In the genomic region with DNA sequence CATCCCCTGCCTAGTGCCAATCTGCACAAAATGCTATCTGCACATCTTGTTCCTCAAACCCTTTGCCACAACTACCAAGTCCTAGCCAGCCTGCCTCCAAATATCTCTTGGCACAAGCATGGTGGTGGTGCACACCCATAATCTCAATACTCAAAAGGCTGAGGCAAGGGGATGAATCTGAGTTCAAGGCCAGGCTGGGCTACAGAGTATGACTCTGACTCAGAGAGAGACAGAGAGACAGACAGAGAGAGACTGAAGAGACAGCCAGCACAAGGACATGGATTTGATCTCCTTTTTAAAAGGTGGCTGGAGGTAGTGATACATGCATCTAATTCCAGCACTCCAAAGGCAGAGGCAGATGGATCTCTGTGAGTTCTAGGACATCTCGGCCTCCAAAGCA, we compare ENCODE assay signal across 16 mouse cellular contexts.
"Had no signal": no experiment of that assay in that cellular context is flagged by ENCODE, and none has a peak within 500 bp of the region (broad histone marks: within the 10 kb centered on the region; RNA-seq: fewer than 3 reads in every experiment).

No protein-coding gene starts in this region.

- DNase-seq: gastrocnemius, postnatal 14 days; gastrocnemius, postnatal 36 days; heart, adult 11 months; heart, adult 2 months; heart, postnatal 14 days; heart, postnatal 36 days; kidney, adult 11 months; kidney, adult 2 months; kidney, adult 9 months; kidney, postnatal 14 days; kidney, postnatal 36 days; layer of hippocampus, adult 9-11 months; layer of hippocampus, postnatal 36 days; left cerebral cortex, postnatal 4 days; liver, embryonic 13.5 days; liver, postnatal 0 days had no signal
